Mouse (Mus musculus) CH12.LX (cell line): ENCODE data around the gene Rras2. TPM values are rescaled to one million over a fixed set of nuclear protein-coding genes. Genes with fewer than 3 reads are reported as not detected.

Experiments used
- DNase-seq: peaks from one replicate; pipeline ENCODE4 v3.0.0-alpha.2; 2013; ENCODE audit errors: extremely low read depth
- H3K27ac ChIP-seq: 2 replicates; pipeline ENCODE4 v1.5.1; 2012; ENCODE audit warnings: low read depth, mild to moderate bottlenecking, control low read depth, moderate library complexity; ENCODE audit not compliant: insufficient read depth
- H3K27me3 ChIP-seq: replicated peaks from 2 replicates; pipeline ENCODE3; 2012; ENCODE audit warnings: inconsistent platforms
- H3K36me3 ChIP-seq, 2 experiments: replicated peaks in 1 of 2; 2 replicates each; pipeline versions ENCODE3 to v1.6.1; 2012; ENCODE audit warnings: inconsistent platforms in 1 of 2, low read length in 1 of 2, mild to moderate bottlenecking in 1 of 2, mixed read lengths in 1 of 2, moderate library complexity in 1 of 2; ENCODE audit not compliant: control insufficient read depth in 1 of 2, insufficient read depth in 1 of 2
- H3K4me1 ChIP-seq, 2 experiments: 2 replicates each; pipeline ENCODE4 v1.6.1; 2012; ENCODE audit warnings: inconsistent platforms in 1 of 2, moderate library complexity in 1 of 2; ENCODE audit not compliant: insufficient read depth in 2 of 2, control insufficient read depth in 1 of 2
- H3K4me2 ChIP-seq: 2 replicates; pipeline ENCODE4 v1.6.1; 2012; ENCODE audit warnings: low read depth, mild to moderate bottlenecking, control low read depth; ENCODE audit not compliant: poor library complexity, insufficient read depth, severe bottlenecking
- H3K4me3 ChIP-seq, 3 experiments: fragments of 150-350 bp in 1 of 3; sonication (generic) in 1 of 3; replicated peaks in 1 of 3; 2 replicates each; pipeline versions ENCODE3 to v1.5.1; 2011 to 2012; ENCODE audit warnings: low read depth in 2 of 3, low read length in 2 of 3, mild to moderate bottlenecking in 2 of 3, moderate library complexity in 2 of 3, control low read depth in 1 of 3, improper control_type of control experiment in 1 of 3, inconsistent platforms in 1 of 3, mixed read lengths in 1 of 3; ENCODE audit not compliant: poor library complexity in 1 of 3
- H3K79me2 ChIP-seq: replicated peaks from 2 replicates; pipeline ENCODE4 v1.6.1; 2012; ENCODE audit warnings: mild to moderate bottlenecking, moderate library complexity; ENCODE audit not compliant: control insufficient read depth, poor library complexity, insufficient read depth, severe bottlenecking; ENCODE audit errors: extremely low read depth
- H3K9ac ChIP-seq: 2 replicates; pipeline ENCODE4 v1.6.1; 2012; ENCODE audit warnings: low read depth, mild to moderate bottlenecking, control low read depth, moderate library complexity; ENCODE audit not compliant: insufficient read depth
- H3K9me3 ChIP-seq: replicated peaks from 2 replicates; pipeline ENCODE3; 2012; ENCODE audit warnings: low read length, inconsistent platforms, mixed read lengths
- CHD1 ChIP-seq: IDR thresholded peaks from 2 replicates; pipeline ENCODE4 v1.6.1; 2012; ENCODE audit warnings: low read depth, low read length, improper control_type of control experiment, inconsistent platforms
- CHD2 ChIP-seq: IDR thresholded peaks from 2 replicates; pipeline ENCODE4 v1.6.1; 2011; ENCODE audit warnings: low read length, improper control_type of control experiment
- CTCF ChIP-seq, 2 experiments: IDR thresholded peaks in 1 of 2; conservative IDR thresholded peaks in 1 of 2; 2 replicates each; pipeline ENCODE4 v1.5.1; 2011 to 2012; ENCODE audit warnings: low read depth in 2 of 2, low read length in 2 of 2, improper control_type of control experiment in 1 of 2, inconsistent platforms in 1 of 2, mild to moderate bottlenecking in 1 of 2, moderate library complexity in 1 of 2
- E2F4 ChIP-seq: IDR thresholded peaks from 2 replicates; pipeline ENCODE4 v1.6.1; 2011; ENCODE audit warnings: low read depth, low read length, improper control_type of control experiment; ENCODE audit not compliant: insufficient replicate concordance
- ELF1 ChIP-seq: IDR thresholded peaks from 2 replicates; pipeline ENCODE4 v1.6.1; 2014; ENCODE audit warnings: low read depth, mild to moderate bottlenecking, inconsistent platforms, low read length, improper control_type of control experiment
- EP300 ChIP-seq: IDR thresholded peaks from 2 replicates; pipeline ENCODE4 v1.6.1; 2011; ENCODE audit warnings: low read length, improper control_type of control experiment
- ETS1 ChIP-seq: conservative IDR thresholded peaks from 2 replicates; pipeline ENCODE4 v1.6.1; 2012; ENCODE audit warnings: low read depth, mild to moderate bottlenecking, inconsistent platforms, low read length, improper control_type of control experiment, moderate library complexity
- GABPA ChIP-seq: IDR thresholded peaks from 2 replicates; pipeline ENCODE4 v1.6.1; 2012; ENCODE audit warnings: low read depth, low read length, improper control_type of control experiment, inconsistent platforms; ENCODE audit not compliant: insufficient replicate concordance
- IRF4 ChIP-seq: IDR thresholded peaks from 2 replicates; pipeline ENCODE4 v1.6.1; 2014; ENCODE audit warnings: low read depth, mild to moderate bottlenecking, inconsistent platforms, low read length, improper control_type of control experiment
- JUND ChIP-seq: conservative IDR thresholded peaks from 2 replicates; pipeline ENCODE4 v1.6.1; 2011; ENCODE audit warnings: low read depth, low read length, improper control_type of control experiment
- MAFK ChIP-seq: IDR thresholded peaks from 2 replicates; pipeline ENCODE4 v1.6.1; 2011; ENCODE audit warnings: low read length, improper control_type of control experiment; ENCODE audit not compliant: insufficient replicate concordance
- MAZ ChIP-seq: IDR thresholded peaks from 2 replicates; pipeline ENCODE4 v1.6.1; 2012; ENCODE audit warnings: low read depth, mild to moderate bottlenecking, inconsistent platforms, low read length, improper control_type of control experiment, moderate library complexity
- MEF2A ChIP-seq: IDR thresholded peaks from 2 replicates; pipeline ENCODE4 v1.6.1; 2014; ENCODE audit warnings: low read depth, mild to moderate bottlenecking, inconsistent platforms, low read length, improper control_type of control experiment, borderline replicate concordance
- MYC ChIP-seq: IDR thresholded peaks from 2 replicates; pipeline ENCODE4 v1.6.1; 2011; ENCODE audit warnings: low read depth, mild to moderate bottlenecking, improper control_type of control experiment, low read length
- NELFE ChIP-seq: IDR thresholded peaks from 2 replicates; pipeline ENCODE4 v1.6.1; 2011; ENCODE audit warnings: low read depth, low read length, improper control_type of control experiment
- NRF1 ChIP-seq: IDR thresholded peaks from 2 replicates; pipeline ENCODE4 v1.6.1; 2014; ENCODE audit warnings: low read depth, mild to moderate bottlenecking, inconsistent platforms, low read length, improper control_type of control experiment, moderate library complexity
- PAX5 ChIP-seq: IDR thresholded peaks from 2 replicates; pipeline ENCODE4 v1.6.1; 2012; ENCODE audit warnings: low read length, inconsistent platforms, mixed read lengths
- POLR2A ChIP-seq: IDR thresholded peaks from 2 replicates; pipeline ENCODE4 v1.6.1; 2011; ENCODE audit warnings: low read depth, mild to moderate bottlenecking, improper control_type of control experiment, low read length
- POLR2AphosphoS2 ChIP-seq: IDR thresholded peaks from 2 replicates; pipeline ENCODE4 v1.6.1; 2011; ENCODE audit warnings: low read depth, low read length, improper control_type of control experiment
- SIN3A ChIP-seq: IDR thresholded peaks from 2 replicates; pipeline ENCODE4 v1.6.1; 2012; ENCODE audit warnings: low read length, improper control_type of control experiment, inconsistent platforms
- USF2 ChIP-seq: conservative IDR thresholded peaks from 2 replicates; pipeline ENCODE4 v1.6.1; 2011; ENCODE audit warnings: low read depth, low read length, improper control_type of control experiment
- ZC3H11A ChIP-seq: IDR thresholded peaks from 2 replicates; pipeline ENCODE4 v1.6.1; 2012; ENCODE audit warnings: low read depth, mild to moderate bottlenecking, inconsistent platforms, low read length, improper control_type of control experiment
- ZNF384 ChIP-seq: IDR thresholded peaks from 2 replicates; pipeline ENCODE4 v1.6.1; 2012; ENCODE audit warnings: low read depth, low read length, improper control_type of control experiment, inconsistent platforms
- dilution Hi-C: fragments of 300-500 bp; cut with MboI; formaldehyde crosslinking; loops from 2 replicates; pipeline ENCODE4 v1.14.3; 2020; ENCODE audit warnings: low sequenced_read_pairs; ENCODE audit not compliant: extremely low pct_unique_long_range_greater_than_20kb, extremely low pct_ligation_motif_present
- in situ Hi-C: fragments of 300-500 bp; cut with MboI; formaldehyde crosslinking; loops from 3 replicates; pipeline ENCODE4 v1.14.3; 2019; ENCODE audit warnings: low sequenced_read_pairs, low pct_ligation_motif_present, low pct_unique_long_range_greater_than_20kb, mixed read lengths
- polyA plus RNA-seq: library from polyadenylated mRNA; unstranded; fragments of >175 nt; gene quantifications from 2 replicates; pipeline ENCODE4 v1.2.1, GENCODE M21; 2012; ENCODE audit warnings: low read depth; ENCODE audit not compliant: insufficient read length
- total RNA-seq, 2 experiments: library from RNA; depleted of rRNA; stranded (reverse); fragments of 300-350 nt in 1 of 2; fragments of >200 nt in 1 of 2; gene quantifications; 2 replicates each; pipeline ENCODE4 v1.2.3; 2012 to 2014

The Rras2 gene
- total and polyA plus RNA-seq, 3 experiments: 11.2 to 36.0 (median 18.4) TPM

GRCm38 (mm10) chr7:114151036-114151780, 33.6 kb upstream of the Rras2 start:
- Histone ChIP-seq H3K79me2 (no peaks in the 10 kb centered on the region), H3K4me2 (no peak overlapping the region), H3K9me3 (peaks cover 4% of the 10 kb centered on the region), H3K36me3 (no peaks in the 10 kb centered on the region), H3K9ac (no peak overlapping the region), H3K27ac (no peak overlapping the region), H3K27me3 (no peaks in the 10 kb centered on the region), H3K4me3 (no peak overlapping the region), H3K4me1 (peaks cover 0 to 2% of the 10 kb centered on the region in 2 experiments; a peak in 1 of 4 replicates)
- DNase-seq: no peak
- dilution Hi-C loops (no loop called here), in situ Hi-C loops (no loop called here)
- no peak for TF ChIP-seq MYC
- TF ChIP-seq ZNF384: no peak
- no peak for TF ChIP-seq POLR2AphosphoS2
- no peak for TF ChIP-seq CHD2
- TF ChIP-seq NELFE: no peak
- TF ChIP-seq EP300: no peak
- TF ChIP-seq CHD1: no peak
- TF ChIP-seq ELF1: no peak
- no peak for TF ChIP-seq SIN3A
- no peak for TF ChIP-seq GABPA
- TF ChIP-seq POLR2A: no peak
- TF ChIP-seq CTCF (conservative IDR thresholded peaks at IDR 0.05 in 1 of 2, IDR thresholded peaks at IDR 0.05 in 1 of 2; ENCODE audit: low read depth in 2 of 2, low read length in 2 of 2): no peak
- no peak for TF ChIP-seq MAFK
- TF ChIP-seq IRF4: no peak
- no peak for TF ChIP-seq E2F4
- no peak for TF ChIP-seq USF2
- no peak for TF ChIP-seq JUND
- TF ChIP-seq NRF1: no peak
- no peak for TF ChIP-seq ZC3H11A

GRCm38 (mm10) chr7:114149564-114149963, 32.0 kb upstream of the Rras2 start:
- no peaks in the 10 kb centered on the region for H3K36me3 ChIP-seq
- peaks cover 0 to 2% of the 10 kb centered on the region in 2 experiments; a peak in 2 of 4 replicates for H3K4me1 ChIP-seq
- no peaks in the 10 kb centered on the region for H3K27me3 ChIP-seq
- H3K4me2 ChIP-seq: no peak overlapping the region
- H3K79me2 ChIP-seq: no peaks in the 10 kb centered on the region
- dilution Hi-C loops: no loop called here
- TF ChIP-seq ETS1 (no peak), MAZ (no peak), POLR2A (no peak), PAX5 (no peak), ZC3H11A (no peak), MAFK (no peak), USF2 (no peak), MYC (no peak), CHD1 (no peak), MEF2A (no peak)
- H3K27ac ChIP-seq: no peak overlapping the region
- in situ Hi-C loops: no loop called here
- no peak for DNase-seq
- H3K4me3 ChIP-seq: no peak overlapping the region
- H3K9me3 ChIP-seq: peaks cover 4% of the 10 kb centered on the region
- no peak overlapping the region for H3K9ac ChIP-seq
